Mouse (Mus musculus) stomach, adult 2 months (tissue): Measurements from ENCODE around the gene Thbs4. TPM values are rescaled to one million over a fixed set of nuclear protein-coding genes. Genes with fewer than 3 reads are reported as not detected.

Experiments used
- polyA plus RNA-seq: library from polyadenylated mRNA; depleted of rRNA; stranded (reverse); fragments of >200 nt; gene quantifications from 2 replicates; pipeline ENCODE4 v1.2.3, GENCODE M21; 2012; rRNA removed

Thbs4 gene
- polyA plus RNA-seq: 3.9 TPM in 2 replicates

GRCm38 (mm10) chr13:92794462-92795214 is at the start of gene Thbs4:
Gene Thbs4 (minus strand): TSS chr13:92794818.

Other genes starting within 250 kb of the Thbs4 start
- 0.06 TPM in 1 of 2 replicates, not detected in the other for gene Spz1, start 218.6 kb downstream of the Thbs4 start, polyA plus RNA-seq
- gene Serinc5, start 183.7 kb downstream of the Thbs4 start, polyA plus RNA-seq: 6.6 and 10.5 TPM in 2 replicates
- 0.86 and 1.1 TPM in 2 replicates for gene Mtx3, start 49.9 kb upstream of the Thbs4 start, polyA plus RNA-seq